Mouse (Mus musculus) adrenal gland (tissue): ENCODE measurements around the gene Atp6v1g2.

Experiments
- intact Hi-C: fragments of 180-260 bp; cut with DNase I; formaldehyde crosslinking; loops from one replicate; pipeline ENCODE4 v1.15.1; 2025
- long read RNA-seq, 2 experiments: library from polyadenylated mRNA; unstranded; transcript quantifications; one replicate each; pipeline ENCODE4 v2.0.0; 2020; ENCODE audit warnings: borderline replicate concordance in 1 of 2; ENCODE audit not compliant: insufficient replicate concordance in 1 of 2

Gene Atp6v1g2
- long read RNA-seq, experiment 1, partial matches to known transcripts, result 1 of 10 reads
- long read RNA-seq, experiment 1, other reads (novel, unspliced or antisense), result 3 of 10 reads
- long read RNA-seq, experiment 2, partial matches to known transcripts, result 0 of 5 reads
- long read RNA-seq, experiment 2, other reads (novel, unspliced or antisense), result 3 of 5 reads

DNA sequence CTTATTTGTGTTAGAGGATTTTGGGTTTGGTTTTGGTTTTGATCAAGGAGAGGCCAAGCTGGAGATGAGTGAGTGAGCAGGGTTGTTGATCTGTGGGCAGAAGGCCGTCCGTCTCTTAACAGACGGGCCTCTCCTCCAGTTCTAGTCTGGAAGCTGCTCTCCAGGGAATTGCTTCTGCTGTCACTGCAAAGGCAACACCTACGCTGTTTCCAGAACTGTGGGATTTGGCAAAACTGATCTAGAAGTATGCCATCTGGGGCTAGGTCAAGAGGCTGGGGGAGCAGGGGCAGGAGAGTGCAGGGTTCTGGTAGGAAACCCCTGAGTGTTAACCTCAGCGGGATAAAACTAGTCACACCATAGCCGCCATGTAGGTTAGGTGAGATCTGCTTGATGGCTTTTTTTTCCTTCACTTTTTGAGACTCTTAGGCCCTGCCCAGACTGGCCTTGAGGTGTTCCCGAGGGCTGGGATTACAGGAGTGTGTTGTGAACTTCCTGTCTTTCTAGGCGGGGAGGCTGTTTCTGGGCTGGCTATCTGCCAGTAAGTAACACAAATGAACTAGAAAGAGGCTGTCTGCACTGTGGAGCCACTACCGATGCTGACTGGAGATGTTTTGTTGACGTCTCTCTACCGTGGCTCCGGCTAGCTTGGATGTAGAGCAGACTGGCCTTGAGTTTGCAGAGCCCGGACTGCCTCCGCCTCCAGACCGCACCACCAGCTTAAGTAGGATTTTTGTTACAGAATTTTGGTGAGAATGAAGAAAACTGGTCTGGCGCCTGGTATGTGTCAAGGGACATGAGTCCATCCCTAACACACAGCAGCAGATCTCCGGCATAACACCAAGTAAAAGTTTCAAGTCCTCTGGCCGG is at the start of gene Atp6v1g2:
Gene Atp6v1g2 (plus strand): TSS at position 547 of the 867 bp plus-strand sequence.
- intact Hi-C loops, result loop anchor here (5.0 to 10.0 kb wide), 2 partner anchors 36 to 209 kb away; partner anchors contain the start of gene Sapcd1

GRCm38 (mm10) chr17:35185639-35186611 is 47.5 kb upstream of the Atp6v1g2 start:
- intact Hi-C loops, result no loop called here

GRCm38 (mm10) chr17:35186681-35187080 is 46.8 kb upstream of the Atp6v1g2 start:
- intact Hi-C loops, result no loop called here

- intact Hi-C loops, result no loop called here
These were observed 46.1 kb upstream of the Atp6v1g2 start for GRCm38 (mm10) chr17:35187345-35187744.

GRCm38 (mm10) chr17:35187959-35188610 is 45.4 kb upstream of the Atp6v1g2 start, which contains the start of gene Lst1:
Lst1 (minus strand) TSS chr17:35188439.
- intact Hi-C loops, result no loop called here

DNA sequence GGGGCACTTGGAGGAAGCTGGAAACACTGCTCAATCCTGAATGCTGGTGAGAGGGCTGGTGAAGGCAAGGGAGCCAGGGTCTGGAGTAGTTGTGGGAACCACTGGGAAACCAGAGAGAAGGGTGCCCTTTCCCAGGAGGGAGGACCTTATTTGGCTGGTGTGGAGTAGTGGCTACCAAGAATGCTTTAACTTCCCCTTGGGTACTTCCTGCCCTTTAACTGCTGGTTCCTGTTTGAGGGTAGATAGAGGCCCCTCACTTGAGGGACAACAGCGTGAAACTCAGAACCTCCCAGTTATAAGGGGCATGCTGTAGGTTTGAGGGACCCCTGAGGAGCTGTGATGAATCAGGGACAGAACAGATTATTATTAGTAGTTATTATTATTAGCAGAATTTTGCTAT is 44.3 kb upstream of the Atp6v1g2 start:
- intact Hi-C loops, result no loop called here

GRCm38 (mm10) chr17:35190096-35190495 is 43.4 kb upstream of the Atp6v1g2 start:
- intact Hi-C loops, result no loop called here

DNA sequence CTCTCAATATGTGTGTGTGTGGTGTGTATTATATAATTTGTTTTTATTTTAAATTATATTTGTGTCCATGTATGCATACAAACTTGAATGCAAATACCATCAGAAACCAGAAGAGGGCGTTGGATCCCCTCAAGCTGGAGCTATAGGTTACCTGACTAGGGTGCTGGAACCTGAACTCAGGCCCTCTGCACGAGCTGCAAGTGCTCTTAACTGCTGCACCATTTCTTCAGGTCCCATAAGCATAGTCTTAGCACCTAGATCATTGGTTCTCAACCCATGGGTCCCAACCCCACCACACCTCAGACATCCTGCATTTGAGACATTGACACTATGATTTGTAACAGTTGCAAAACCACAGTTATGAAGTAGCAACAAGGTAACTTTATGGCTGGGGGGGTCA is 41.7 kb upstream of the Atp6v1g2 start:
- intact Hi-C loops, result no loop called here

GRCm38 (mm10) chr17:35192924-35193323 is 40.5 kb upstream of the Atp6v1g2 start:
- intact Hi-C loops, result no loop called here

GRCm38 (mm10) chr17:35193881-35194843 is 39.3 kb upstream of the Atp6v1g2 start, which contains the start of gene Ltb:
Ltb (plus strand) TSS chr17:35194439.
- intact Hi-C loops, result no loop called here

DNA sequence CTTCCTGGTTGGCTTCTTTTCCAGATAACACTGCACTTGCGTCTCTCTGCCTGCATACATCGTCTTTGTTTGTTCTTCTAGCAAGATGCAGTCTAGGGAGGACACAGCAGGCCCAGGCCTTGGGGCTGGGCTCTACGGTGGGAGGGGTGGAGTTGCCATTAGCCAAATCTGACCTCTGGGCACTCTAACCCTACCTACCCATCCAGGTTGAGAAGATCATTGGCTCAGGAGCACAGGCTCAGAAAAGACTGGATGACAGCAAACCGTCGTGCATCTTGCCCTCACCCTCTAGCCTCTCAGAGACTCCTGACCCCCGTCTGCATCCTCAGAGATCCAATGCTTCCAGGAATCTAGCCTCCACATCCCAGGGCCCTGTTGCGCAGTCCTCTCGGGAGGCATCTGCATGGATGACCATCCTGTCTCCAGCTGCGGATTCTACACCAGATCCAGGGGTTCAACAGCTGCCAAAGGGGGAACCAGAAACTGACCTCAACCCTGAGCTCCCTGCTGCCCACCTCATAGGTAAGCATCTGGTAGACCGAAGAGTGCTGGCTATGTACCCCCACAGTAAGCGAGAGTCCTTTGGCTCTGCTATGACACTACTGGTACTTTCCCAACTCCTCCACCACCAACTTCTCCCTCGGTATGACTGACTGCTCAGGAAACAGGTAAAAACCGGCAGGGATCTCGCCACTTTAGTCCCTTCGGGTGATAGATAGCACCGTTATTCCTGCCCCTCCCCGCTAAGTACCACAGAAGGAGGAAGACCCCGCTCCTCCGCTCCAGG is 38.4 kb upstream of the Atp6v1g2 start:
- intact Hi-C loops, result loop anchor here (5.0 kb wide), 1 partner anchor 37 kb away; the partner anchor contains the start of gene Atp6v1g2

GRCm38 (mm10) chr17:35195631-35196320 is 37.7 kb upstream of the Atp6v1g2 start:
- intact Hi-C loops, result loop anchor here (5.0 kb wide), 1 partner anchor 37 kb away; the partner anchor contains the start of gene Atp6v1g2

DNA sequence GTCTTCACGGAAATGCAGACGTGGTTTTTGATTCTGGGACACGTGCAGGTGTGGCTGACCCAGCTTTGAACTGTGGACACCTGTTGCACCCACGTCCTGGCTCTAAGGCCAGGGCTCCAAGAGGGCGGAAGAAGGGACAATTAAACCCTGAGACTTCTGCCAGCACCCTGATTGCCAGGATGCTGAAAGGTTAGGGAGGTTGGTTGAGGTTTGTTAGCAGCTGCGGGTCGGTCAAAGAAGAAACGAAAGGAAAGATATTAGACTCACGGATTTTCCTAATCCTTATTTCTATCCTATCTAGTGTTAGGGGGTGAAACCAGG is 37.2 kb upstream of the Atp6v1g2 start:
- intact Hi-C loops, result loop anchor here (5.0 kb wide), 1 partner anchor 36 kb away; the partner anchor contains the start of gene Atp6v1g2

DNA sequence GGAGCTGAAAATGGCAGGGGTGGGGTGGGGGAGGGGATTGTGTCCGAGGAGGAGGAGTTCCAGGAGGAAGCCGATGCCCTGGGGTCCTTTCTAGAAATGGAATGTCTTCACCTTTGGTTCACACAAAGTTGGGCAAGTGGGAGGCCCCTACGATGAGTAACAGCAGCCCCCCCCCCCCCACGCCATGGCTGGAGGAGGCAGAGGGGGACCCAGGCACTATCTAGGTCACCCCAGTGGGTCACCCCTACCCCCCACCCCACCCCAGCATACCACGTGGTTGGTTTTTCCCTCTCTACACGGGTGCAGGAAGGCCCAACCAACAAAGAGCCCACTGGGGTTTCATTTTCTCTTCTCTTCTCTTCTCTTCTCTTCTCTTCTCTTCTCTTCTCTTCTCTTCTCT is 36.3 kb upstream of the Atp6v1g2 start:
- intact Hi-C loops, result loop anchor here (5.0 kb wide), 1 partner anchor 35 kb away; the partner anchor contains the start of gene Atp6v1g2

- intact Hi-C loops, result loop anchor here (5.0 kb wide), 1 partner anchor 34 kb away; the partner anchor contains the start of gene Atp6v1g2
These were observed 35.4 kb upstream of the Atp6v1g2 start for GRCm38 (mm10) chr17:35198029-35198428.

- intact Hi-C loops, result loop anchor here (5.0 kb wide), 1 partner anchor 33 kb away; the partner anchor contains the start of gene Atp6v1g2
These were observed 34.5 kb upstream of the Atp6v1g2 start for GRCm38 (mm10) chr17:35198946-35199345.

GRCm38 (mm10) chr17:35200398-35200797 is 33.1 kb upstream of the Atp6v1g2 start:
- intact Hi-C loops, result no loop called here

DNA sequence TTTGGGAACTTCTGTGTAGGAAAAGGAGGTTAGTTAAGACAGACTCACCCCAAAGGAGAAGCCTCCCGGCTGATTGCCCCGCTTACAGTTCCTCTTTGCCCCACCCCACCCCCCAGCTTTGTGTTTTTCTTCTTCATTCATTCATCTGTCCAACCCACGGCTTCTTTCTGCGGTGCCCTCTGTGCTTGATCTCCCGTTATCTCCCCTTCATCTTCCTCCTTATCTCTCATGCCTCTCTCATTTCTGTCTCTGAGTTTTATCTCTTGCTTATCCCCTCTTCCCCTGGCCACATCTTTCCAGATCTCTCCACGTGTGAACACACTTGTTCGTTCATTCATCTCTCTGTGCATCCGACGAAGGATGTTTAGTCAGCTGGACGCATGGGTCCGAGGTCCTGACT is 32.3 kb upstream of the Atp6v1g2 start:
- intact Hi-C loops, result no loop called here
